Mouse (Mus musculus) embryonic fibroblast, embryonic 13.5 days (primary cell): Measurements from ENCODE around the gene Kalrn.

Experiments
- CTCF ChIP-seq: IDR thresholded peaks from 2 replicates; pipeline ENCODE4 v1.5.1; 2011; ENCODE audit warnings: mild to moderate bottlenecking, control low read depth, low read length, moderate library complexity, borderline replicate concordance; ENCODE audit not compliant: insufficient read depth
- POLR2A ChIP-seq: IDR thresholded peaks from 2 replicates; pipeline ENCODE4 v1.6.1; 2011; ENCODE audit warnings: low read depth, mild to moderate bottlenecking, control low read depth, low read length, moderate library complexity

- no peak for TF ChIP-seq CTCF
- no peak for TF ChIP-seq POLR2A
Measured at GRCm38 (mm10) chr16:34269642-34270041, 303.7 kb downstream of the Kalrn start.
